Mouse (Mus musculus) inflammation-experienced regulatory T-cells, adult 16 weeks (primary cell): ENCODE data around the gene Lrrc14b. TPM values are rescaled to one million over a fixed set of nuclear protein-coding genes. Genes with fewer than 3 reads are reported as not detected.

Source experiments
- polyA plus RNA-seq: library from polyadenylated mRNA; unstranded; fragments of 100-300 nt; shearing (Covaris generic); gene quantifications from one replicate; pipeline ENCODE4 v1.2.1, GENCODE M21; 2017

Gene Lrrc14b
- not detected for polyA plus RNA-seq

GRCm38 (mm10) chr13:74363859-74364235, at the start of gene Lrrc14b:
TSS of gene Lrrc14b (minus strand) at chr13:74364005.

GRCm38 (mm10) chr13:74399298-74399839, 35.6 kb upstream of the Lrrc14b start, which contains the start of gene Ftl1-ps1:
TSS of gene Ftl1-ps1 (plus strand) at chr13:74399694.

GRCm38 (mm10) chr13:74390371-74390990, 26.7 kb upstream of the Lrrc14b start, which contains the start of gene Zfp72:
TSS of gene Zfp72 (minus strand) at chr13:74390836.

GRCm38 (mm10) chr13:74349566-74350434, 14.0 kb downstream of the Lrrc14b start, which contains the start of the genes Sdha and Ccdc127:
TSS of gene Sdha (minus strand) at chr13:74350280.
TSS of gene Ccdc127 (plus strand) at chr13:74350309.

GRCm38 (mm10) chr13:74317170-74317849, 46.5 kb downstream of the Lrrc14b start, which contains the start of gene Pdcd6:
TSS of gene Pdcd6 (minus strand) at chr13:74317580.

Other genes with a start within 250 kb of the Lrrc14b start
- not detected for gene Slc9a3, start 242.5 kb downstream of the Lrrc14b start, polyA plus RNA-seq
- 102 TPM for gene Exoc3, start 155.3 kb downstream of the Lrrc14b start, polyA plus RNA-seq
- gene Ahrr, start 71.7 kb downstream of the Lrrc14b start, polyA plus RNA-seq = 0.52 TPM
- gene Pdcd6, start 46.4 kb downstream of the Lrrc14b start, polyA plus RNA-seq = 197 TPM
- gene Sdha, start 13.7 kb downstream of the Lrrc14b start, polyA plus RNA-seq = 395 TPM
- gene Ccdc127, start 13.7 kb downstream of the Lrrc14b start, polyA plus RNA-seq = 39.3 TPM
- gene Zfp72, start 26.8 kb upstream of the Lrrc14b start, polyA plus RNA-seq = 3.5 TPM
- gene Ftl1-ps1, start 35.7 kb upstream of the Lrrc14b start, polyA plus RNA-seq = 50.3 TPM
- gene Zfp825, start 130.0 kb upstream of the Lrrc14b start, polyA plus RNA-seq = 25.9 TPM